Mouse (Mus musculus) regulatory T cell (primary cell): ENCODE measurements around the gene Focad.

Source experiments
- in situ Hi-C: fragments of 300-600 bp; cut with MboI, MseI; formaldehyde crosslinking; loops from one replicate; pipeline ENCODE4 v1.15.1; 2025; ENCODE audit warnings: high pct_unique_total_duplicates

Focad gene

DNA sequence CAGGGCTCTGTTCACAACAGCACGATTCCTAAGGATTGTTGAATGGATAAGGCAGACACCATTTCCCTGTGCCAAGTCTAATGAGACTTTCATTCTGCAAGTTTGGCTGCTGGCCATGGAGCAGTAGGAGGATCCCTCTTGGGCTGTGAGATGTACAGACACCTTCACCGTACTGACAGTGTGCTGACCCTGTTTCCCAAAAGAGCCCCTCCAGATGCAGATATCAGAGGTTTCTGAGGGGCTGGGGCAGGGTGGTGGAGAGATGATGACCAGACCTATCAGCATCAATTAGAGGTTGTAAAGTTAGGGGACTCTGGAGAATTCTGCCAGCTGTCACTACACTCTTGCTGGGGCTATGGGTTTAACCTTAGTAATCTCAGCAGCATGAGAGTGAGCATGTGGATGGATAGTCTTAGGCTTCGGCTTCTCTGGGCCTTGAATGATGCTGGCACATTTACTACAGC is 115.0 kb downstream of the Focad start:
- in situ Hi-C loops = no loop called here

GRCm38 (mm10) chr4:88210602-88211001 is 116.2 kb downstream of the Focad start:
- in situ Hi-C loops = loop anchor here (10.0 kb wide), 1 partner anchor 884 kb away; no protein-coding TSS in a partner anchor

- in situ Hi-C loops = loop anchor here (10.0 kb wide), 1 partner anchor 883 kb away; no protein-coding TSS in a partner anchor
Measured at GRCm38 (mm10) chr4:88211200-88211885, 116.9 kb downstream of the Focad start.

DNA sequence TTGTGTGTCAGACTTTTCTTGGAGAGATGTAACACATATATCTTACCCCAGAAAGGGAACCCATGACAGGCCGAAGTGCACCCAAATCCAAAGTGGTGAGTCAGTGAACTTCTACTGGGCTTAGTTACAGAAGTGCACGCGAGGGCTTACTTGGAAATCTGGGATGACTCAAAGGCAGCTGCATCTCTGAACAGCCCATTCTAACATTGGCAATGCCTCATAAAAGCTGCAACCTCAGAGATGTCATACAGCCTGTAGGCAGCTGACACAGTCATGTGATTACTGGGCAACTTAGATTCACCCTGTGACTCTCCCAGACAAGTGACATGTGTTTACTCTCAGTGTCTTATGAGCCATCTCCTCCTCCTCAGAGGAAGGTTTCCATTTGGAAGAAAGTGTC is 119.5 kb downstream of the Focad start:
- in situ Hi-C loops = loop anchor here (10.0 kb wide), 1 partner anchor 881 kb away; no protein-coding TSS in a partner anchor

DNA sequence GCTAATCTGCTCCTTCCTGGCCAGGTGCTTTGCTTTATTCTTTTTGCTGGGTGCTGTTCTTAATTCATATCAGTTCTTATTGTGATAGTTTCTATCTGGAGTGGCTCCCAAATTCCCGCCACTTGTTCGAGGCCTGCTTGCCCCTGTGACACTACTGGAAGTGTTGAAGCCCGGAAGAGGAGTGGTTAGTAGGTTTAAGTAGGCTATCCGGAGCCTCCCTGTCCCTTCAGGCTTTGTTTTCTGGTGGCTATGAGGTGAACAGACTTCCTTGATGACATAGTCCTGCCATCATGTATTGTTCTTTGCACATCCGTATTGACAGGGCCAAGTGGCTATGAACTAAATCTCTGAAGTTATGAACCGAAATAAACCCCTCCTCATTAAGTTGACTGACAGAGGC is 123.9 kb downstream of the Focad start:
- in situ Hi-C loops = loop anchor here (10.0 kb wide), 1 partner anchor 877 kb away; no protein-coding TSS in a partner anchor

- in situ Hi-C loops = loop anchor here (10.0 kb wide), 1 partner anchor 876 kb away; no protein-coding TSS in a partner anchor
Measured at GRCm38 (mm10) chr4:88218797-88219196, 124.4 kb downstream of the Focad start.

GRCm38 (mm10) chr4:88231375-88231774 is 136.9 kb downstream of the Focad start:
- in situ Hi-C loops = no loop called here

DNA sequence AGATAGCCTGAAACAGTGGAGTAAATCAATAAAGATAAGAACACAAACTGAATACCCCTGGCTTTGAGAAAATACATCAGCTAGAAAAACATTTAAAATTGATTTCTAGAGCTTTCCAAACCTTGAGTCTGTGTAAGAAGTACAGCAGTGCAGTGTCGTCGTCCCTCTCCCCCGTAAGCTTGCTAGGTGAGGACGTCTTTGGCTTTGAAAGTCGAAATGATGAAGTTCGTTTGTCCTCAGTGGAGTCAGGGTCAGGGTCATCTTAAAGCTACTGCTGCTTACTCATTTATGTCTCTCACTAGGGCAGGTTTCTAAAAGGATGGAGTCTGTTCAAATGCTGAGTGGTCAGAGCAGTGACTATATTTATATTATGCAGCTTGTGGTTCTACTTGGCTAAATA is 141.5 kb downstream of the Focad start:
- in situ Hi-C loops = no loop called here

GRCm38 (mm10) chr4:88236926-88237756 is 142.7 kb downstream of the Focad start:
- in situ Hi-C loops = no loop called here

DNA sequence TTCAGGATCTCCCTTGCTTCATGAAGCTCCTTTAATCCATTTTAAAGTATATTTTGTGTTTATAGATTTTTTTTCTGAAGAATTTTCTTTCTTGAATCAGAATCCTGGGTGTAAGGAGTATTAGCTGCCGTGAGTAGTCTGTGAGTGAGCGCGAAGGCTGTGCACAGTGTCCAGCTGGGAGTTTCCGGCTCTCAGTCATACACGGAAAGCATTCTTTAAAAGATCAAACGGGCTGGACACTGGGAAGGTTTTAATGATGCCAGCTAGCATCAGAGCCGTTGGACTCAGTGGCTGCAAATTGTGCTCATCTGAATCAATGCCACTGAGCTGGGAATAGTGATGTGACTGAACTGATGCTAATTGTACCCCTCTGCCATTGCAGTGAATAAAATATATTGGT is 143.9 kb downstream of the Focad start:
- in situ Hi-C loops = no loop called here

GRCm38 (mm10) chr4:88243834-88244233 is 149.4 kb downstream of the Focad start:
- in situ Hi-C loops = no loop called here

- in situ Hi-C loops = loop anchor here (5.0 kb wide), 1 partner anchor 98 kb away; no protein-coding TSS in a partner anchor
Measured at GRCm38 (mm10) chr4:88245494-88245893, 151.1 kb downstream of the Focad start.

GRCm38 (mm10) chr4:88261349-88261748 is 166.9 kb downstream of the Focad start:
- in situ Hi-C loops = no loop called here

DNA sequence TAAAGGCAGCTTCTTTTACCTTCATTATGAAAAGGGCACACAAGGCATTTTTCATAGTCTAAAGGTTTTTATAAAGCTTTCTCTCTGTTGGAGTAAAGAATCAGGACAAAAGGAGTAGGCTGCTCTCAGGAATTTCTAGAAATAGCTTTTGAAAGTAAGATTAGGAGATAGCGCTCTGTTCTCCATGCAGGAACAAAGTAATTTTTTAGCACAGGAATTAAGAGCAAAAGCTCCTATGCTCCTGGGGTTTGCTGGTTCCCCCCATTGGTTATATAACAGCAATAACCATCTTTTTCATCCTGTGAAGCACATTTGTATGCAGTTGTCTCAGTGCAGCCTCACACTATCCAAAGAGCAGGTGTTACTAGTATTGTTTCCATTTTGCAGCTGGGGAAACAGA is 170.1 kb downstream of the Focad start:
- in situ Hi-C loops = no loop called here

- in situ Hi-C loops = no loop called here
Measured at GRCm38 (mm10) chr4:88270408-88271067, 176.1 kb downstream of the Focad start.

DNA sequence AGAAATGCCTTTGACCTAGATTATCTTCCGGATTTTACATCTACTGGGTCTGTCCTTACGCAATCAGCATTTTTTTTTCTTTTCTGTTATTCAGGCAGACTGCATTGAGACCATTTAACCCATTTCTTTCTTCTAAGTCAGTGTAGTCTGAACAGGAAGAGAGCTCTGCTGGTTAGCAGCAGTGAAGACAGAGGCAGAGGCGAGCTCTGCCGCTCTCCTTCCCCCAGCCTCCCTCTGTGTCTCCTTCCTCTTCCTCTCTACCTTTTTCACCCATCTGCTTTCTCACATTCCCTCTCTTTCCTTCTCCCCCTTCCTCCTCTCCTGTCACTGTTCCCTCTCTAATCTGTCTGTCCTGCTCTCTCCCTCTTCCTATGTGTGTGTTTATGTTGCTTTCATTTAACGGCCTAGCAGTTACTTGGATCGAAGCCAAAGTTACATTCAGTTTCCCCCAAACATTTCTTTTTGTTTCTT is 181.2 kb downstream of the Focad start:
- in situ Hi-C loops = no loop called here

DNA sequence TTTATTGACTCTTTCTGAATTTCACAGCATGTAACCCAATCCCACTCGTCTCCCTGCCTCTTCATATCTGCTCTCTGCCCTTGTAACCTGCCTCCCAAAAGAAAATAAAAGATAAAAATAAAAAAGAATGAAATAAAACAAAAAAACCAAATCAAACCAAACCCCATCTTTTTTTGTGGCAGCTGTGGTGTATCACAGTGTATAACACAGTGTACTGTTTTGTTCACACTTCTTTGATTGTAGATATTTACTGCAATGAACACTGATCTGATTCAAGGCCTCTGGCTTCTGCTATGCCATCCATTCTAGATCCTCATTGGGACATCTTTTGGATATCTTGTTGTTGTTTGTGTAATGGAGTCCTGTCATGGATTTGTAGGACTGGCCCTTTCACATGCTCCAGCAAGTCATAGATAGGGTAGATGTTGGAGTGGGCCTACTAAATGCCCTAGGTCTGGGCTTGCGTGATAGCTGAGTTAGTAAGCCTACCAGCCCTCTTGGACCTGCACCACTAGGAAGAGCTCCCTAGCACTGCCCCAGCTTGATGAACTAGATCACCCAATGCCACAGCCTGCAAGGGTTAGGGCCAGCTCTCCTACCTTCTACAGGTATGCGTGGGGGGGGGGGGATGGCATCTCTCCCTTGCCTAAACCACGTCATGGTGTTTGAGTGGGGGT is 181.8 kb downstream of the Focad start:
- in situ Hi-C loops = no loop called here

- in situ Hi-C loops = no loop called here
Measured at GRCm38 (mm10) chr4:88278524-88278923, 184.1 kb downstream of the Focad start.

GRCm38 (mm10) chr4:88280536-88280935 is 186.1 kb downstream of the Focad start:
- in situ Hi-C loops = no loop called here

- in situ Hi-C loops = no loop called here
Measured at GRCm38 (mm10) chr4:88295537-88295936, 201.1 kb downstream of the Focad start.

DNA sequence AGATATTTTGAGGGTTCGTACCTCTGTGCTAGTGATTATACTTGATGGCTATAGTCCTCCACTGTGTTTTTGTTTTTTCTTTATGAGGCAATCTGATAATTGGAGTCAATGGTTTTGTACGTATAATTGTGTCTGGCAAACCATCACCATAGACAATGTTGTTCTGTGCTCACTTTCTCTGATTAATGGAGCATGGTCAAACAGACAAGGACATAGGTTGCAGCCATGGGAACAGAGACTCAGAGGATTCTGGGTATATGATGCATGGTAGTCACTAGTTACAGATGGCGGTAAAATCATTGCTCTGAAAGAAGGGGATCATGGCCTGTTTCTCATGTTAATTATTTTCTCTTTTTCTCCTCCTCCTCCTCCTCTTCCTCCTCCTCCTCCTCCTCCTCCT is 205.1 kb downstream of the Focad start:
- in situ Hi-C loops = no loop called here
